ENCODE assay signal across 10 mouse cellular contexts in genomic region chr11:119720101-119721048, GRCm38 (mm10).
DNase-seq lines count a peak whose midpoint lies in the region; ATAC-seq and TF ChIP-seq lines count a peak whose summit lies in the region.
"Had no signal": no experiment of that assay in that cellular context is flagged by ENCODE, and none has a peak within 500 bp of the region (broad histone marks: within the 10 kb centered on the region; RNA-seq: fewer than 3 reads in every experiment).

No protein-coding gene starts in this region.

- TF ChIP-seq POLR2A in bone marrow macrophage, adult 2 months (IDR thresholded peaks at IDR 0.05; ENCODE audit: borderline replicate concordance, low read depth, low read length): no peak

- no peak overlapping the region for H3K27ac ChIP-seq in heart, embryonic 11.5 days (ENCODE audit: low read depth, low read length)
- peak overlapping the region; percentile 51 for H3K27ac ChIP-seq in bone marrow macrophage, adult 2 months (ENCODE audit: insufficient read depth, low read depth, low read length)
- peak overlapping the region; percentile 83 for H3K27ac ChIP-seq in heart, postnatal 0 days (ENCODE audit: low read depth)

- H3K36me3 ChIP-seq in heart, embryonic 11.5 days (ENCODE audit: control insufficient read depth, insufficient read depth, low read length): no peaks in the 10 kb centered on the region
- peaks cover 8% of the 10 kb centered on the region; the same call in 1 of the 2 replicates for H3K36me3 ChIP-seq in heart, postnatal 0 days (replicated peaks; ENCODE audit: control insufficient read depth, insufficient read depth, low read length)

- 64% methylated on average over 9 of the region's 9 CpGs for WGBS in heart, embryonic 11.5 days (ENCODE audit: insufficient replicate concordance)
- 34% methylated on average over 9 of the region's 9 CpGs for WGBS in heart, postnatal 0 days

- H3K4me1 ChIP-seq in heart, embryonic 11.5 days (ENCODE audit: control insufficient read depth, insufficient read depth, low read length): peaks cover 9% of the 10 kb centered on the region; the same call in 1 of the 2 replicates
- H3K4me1 ChIP-seq in bone marrow macrophage, adult 2 months (ENCODE audit: control insufficient read depth, insufficient read depth, low read length): peaks cover 35% of the 10 kb centered on the region
- peaks cover 10% of the 10 kb centered on the region; the same call in 1 of the 2 replicates for H3K4me1 ChIP-seq in heart, postnatal 0 days (ENCODE audit: control insufficient read depth, insufficient read depth)

- H3K27me3 ChIP-seq in heart, embryonic 11.5 days (ENCODE audit: control insufficient read depth, insufficient read depth, low read length): no peaks in the 10 kb centered on the region
- H3K27me3 ChIP-seq in heart, postnatal 0 days (ENCODE audit: control insufficient read depth, insufficient read depth, low read length): no peaks in the 10 kb centered on the region

- H3K4me3 ChIP-seq in heart, embryonic 11.5 days (ENCODE audit: low read depth, low read length): no peak overlapping the region
- H3K4me3 ChIP-seq in bone marrow macrophage, adult 2 months (ENCODE audit: insufficient read depth, low read length): no peak overlapping the region
- no peak overlapping the region for H3K4me3 ChIP-seq in heart, postnatal 0 days (ENCODE audit: low read depth, low read length)
- H3K4me3 ChIP-seq: erythroblast, embryonic 14.5 days had no signal

- ATAC-seq in heart, embryonic 11.5 days (replicated peaks; ENCODE audit: insufficient number of reproducible peaks, low FRiP score, low TSS enrichment): no peak
- ATAC-seq in heart, postnatal 0 days (ENCODE audit: insufficient read depth, low read depth): peak; percentile 86
- no peak for ATAC-seq in monocyte, adult 5-6 weeks (replicated peaks; ENCODE audit: insufficient number of reproducible peaks, low FRiP score, low TSS enrichment, poor library complexity, severe bottlenecking)

- no peaks in the 10 kb centered on the region; the same call in 1 of the 2 replicates for H3K9me3 ChIP-seq in heart, embryonic 11.5 days (replicated peaks; ENCODE audit: control insufficient read depth, low read length)
- H3K9me3 ChIP-seq in heart, postnatal 0 days (replicated peaks; ENCODE audit: control insufficient read depth, low read length): peaks cover 5% of the 10 kb centered on the region; the same call in 1 of the 2 replicates

- peak; percentile 95 for DNase-seq in heart, adult 11 months
- peak; percentile 80 for DNase-seq in heart, postnatal 0 days (ENCODE audit: low spot score)
- DNase-seq in lung, postnatal 4 days: peak; percentile 68
- DNase-seq in frontal cortex, postnatal 10 days (ENCODE audit: low spot score in 2 of 2): no peak
- no peak for DNase-seq in ovary, postnatal 36 days (ENCODE audit: low spot score)
- DNase-seq: midbrain, embryonic 14.5 days had no signal

- no peak overlapping the region for H3K4me2 ChIP-seq in heart, embryonic 11.5 days
- no peak overlapping the region for H3K4me2 ChIP-seq in heart, postnatal 0 days (ENCODE audit: low read depth, low read length)

- no peak overlapping the region for H3K9ac ChIP-seq in heart, embryonic 11.5 days (ENCODE audit: low read depth, low read length)
- H3K9ac ChIP-seq in heart, postnatal 0 days (replicated peaks; ENCODE audit: low read depth, low read length): peak overlapping the region; percentile 8; the same call in 1 of the 2 replicates

- TF ChIP-seq EP300 in heart, postnatal 0 days (IDR thresholded peaks at IDR 0.05; ENCODE audit: low read depth): no peak

- TF ChIP-seq CTCF in bone marrow macrophage, adult 2 months (IDR thresholded peaks at IDR 0.05; ENCODE audit: low read depth, low read length): no peak
- TF ChIP-seq CTCF in heart, postnatal 0 days (IDR thresholded peaks at IDR 0.05; ENCODE audit: low read depth): no peak

Comparison
In these comparisons a context has a peak if more than half of its experiments do, and no peak if none do; other contexts are left out.
1. DNase-seq: peak in heart, adult 11 months (single experiment), heart, postnatal 0 days (single experiment) and lung, postnatal 4 days (2 of 2); none in frontal cortex, postnatal 10 days (0 of 2) and ovary, postnatal 36 days (single experiment).